Mouse (Mus musculus) cortical plate, adult 2 months (tissue): Measurements from ENCODE around the gene Prpf8.

Experiments used
- CTCF ChIP-seq: fragments of 200-500 bp; IDR thresholded peaks from 2 replicates; pipeline ENCODE4 v1.5.1; 2011; ENCODE audit warnings: mild to moderate bottlenecking, control low read depth, low read length; ENCODE audit not compliant: insufficient read depth; ENCODE audit errors: extremely low read depth
- POLR2A ChIP-seq: fragments of 200-500 bp; IDR thresholded peaks from 2 replicates; pipeline ENCODE4 v1.6.1; 2011; ENCODE audit warnings: mild to moderate bottlenecking, low read length, control low read depth; ENCODE audit not compliant: insufficient read depth; ENCODE audit errors: extremely low read depth

DNA sequence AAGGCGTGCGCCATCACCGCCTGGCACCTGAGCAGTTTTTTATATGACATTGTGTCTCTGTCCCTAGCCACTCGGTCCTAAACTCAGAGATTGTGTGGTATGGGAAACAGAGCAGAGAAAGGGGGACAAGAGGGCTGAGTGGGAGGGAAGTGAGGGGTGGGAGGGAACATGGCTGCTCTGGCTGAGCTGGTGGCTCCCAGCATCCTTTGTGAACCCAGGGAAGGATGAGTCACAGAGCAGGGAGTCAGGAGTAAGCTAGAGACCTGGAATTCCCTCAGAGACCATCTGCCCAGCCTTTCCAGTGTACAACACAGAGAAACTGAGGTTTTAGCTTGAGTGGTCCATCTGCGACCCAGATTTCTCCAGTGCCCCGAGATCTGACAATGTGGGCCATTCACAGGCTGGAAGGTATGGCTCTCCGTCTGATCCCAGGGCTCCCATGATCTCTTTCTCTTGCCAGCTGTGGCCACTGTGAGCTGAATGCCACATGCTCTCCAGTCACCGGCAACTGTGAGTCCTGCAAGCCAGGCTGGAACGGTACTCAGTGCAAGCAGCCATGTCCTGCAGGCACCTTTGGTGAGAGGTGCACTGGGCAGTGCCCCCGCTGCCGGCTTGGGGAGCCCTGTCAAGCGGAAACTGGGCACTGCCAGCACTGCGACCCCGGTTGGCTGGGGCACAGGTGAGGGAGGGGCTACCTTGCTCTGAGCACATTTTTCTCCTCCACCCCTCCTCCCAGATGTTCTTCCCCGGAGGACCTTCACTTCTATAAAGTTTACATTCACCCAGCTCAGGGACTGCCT is 33.4 kb downstream of the Prpf8 start:
- no peak for TF ChIP-seq CTCF
- TF ChIP-seq POLR2A = no peak
